Mouse (Mus musculus) intestine, postnatal 0 days (tissue): ENCODE data around the gene Spaca4. TPM values are rescaled to one million over a fixed set of nuclear protein-coding genes. Genes with fewer than 3 reads are reported as not detected.

Experiments used
- ATAC-seq: fragments of 200-750 bp; cut with Nextera tagmentation; 2 replicates; pipeline ENCODE4 v1.8.0; 2017; ENCODE audit warnings: mild to moderate bottlenecking, moderate TSS enrichment, moderate library complexity
- H3K27ac ChIP-seq: fragments of 300-500 bp; sonication (generic); 2 replicates; pipeline ENCODE4 v1.5.1; 2014; ENCODE audit warnings: mild to moderate bottlenecking, low read depth, low read length, moderate library complexity
- H3K27me3 ChIP-seq: fragments of 300-500 bp; sonication (generic); replicated peaks from 2 replicates; pipeline ENCODE4 v1.6.1; 2014; ENCODE audit warnings: low read length, mixed read lengths; ENCODE audit not compliant: control insufficient read depth, insufficient read depth
- H3K36me3 ChIP-seq: fragments of 300-500 bp; sonication (generic); 2 replicates; pipeline ENCODE4 v1.6.1; 2014; ENCODE audit warnings: mild to moderate bottlenecking, moderate library complexity; ENCODE audit not compliant: control insufficient read depth, insufficient read depth
- H3K4me1 ChIP-seq: fragments of 300-500 bp; sonication (generic); replicated peaks from 2 replicates; pipeline ENCODE4 v1.6.1; 2014; ENCODE audit warnings: antibody characterized with exemption, low read length, mixed read lengths; ENCODE audit not compliant: control insufficient read depth, insufficient read depth
- H3K4me2 ChIP-seq: fragments of 300-500 bp; sonication (generic); replicated peaks from 2 replicates; pipeline ENCODE4 v1.6.1; 2014; ENCODE audit warnings: low read depth, mild to moderate bottlenecking, moderate library complexity
- H3K4me3 ChIP-seq: fragments of 300-500 bp; sonication (generic); 2 replicates; pipeline ENCODE4 v1.5.1; 2014; ENCODE audit warnings: low read depth, low read length
- H3K9ac ChIP-seq: fragments of 300-500 bp; sonication (generic); 2 replicates; pipeline ENCODE4 v1.6.1; 2014; ENCODE audit warnings: mild to moderate bottlenecking, low read depth, low read length
- H3K9me3 ChIP-seq: fragments of 300-500 bp; sonication (generic); 2 replicates; pipeline ENCODE4 v1.6.1; 2016; ENCODE audit warnings: mixed run types; ENCODE audit not compliant: control insufficient read depth
- CTCF ChIP-seq: sonication (generic); IDR thresholded peaks from 2 replicates; pipeline ENCODE4 v1.5.1; 2016; ENCODE audit warnings: low read depth, mild to moderate bottlenecking, control low read depth, antibody characterized with exemption, moderate library complexity
- WGBS: fragments of 180-500 bp; shearing (Covaris S2); extraction: QIAGEN DNeasy Blood & Tissue Kit; methylation state at CpG from one replicate; pipeline ENCODE4 v1.1.7; 2014; 5-methylcytosine and 5-hydroxymethylcytosine counted together
- polyA plus RNA-seq: library from polyadenylated mRNA; unstranded; fragments of >200 nt; fragmentation: Nextera tagmentation; extraction: Ambion mirVana; gene quantifications from 2 replicates; pipeline ENCODE4 v1.2.1, GENCODE M21; 2015

The Spaca4 gene
- polyA plus RNA-seq, 1 experiment from 2014 or later = 0.17 TPM

DNA sequence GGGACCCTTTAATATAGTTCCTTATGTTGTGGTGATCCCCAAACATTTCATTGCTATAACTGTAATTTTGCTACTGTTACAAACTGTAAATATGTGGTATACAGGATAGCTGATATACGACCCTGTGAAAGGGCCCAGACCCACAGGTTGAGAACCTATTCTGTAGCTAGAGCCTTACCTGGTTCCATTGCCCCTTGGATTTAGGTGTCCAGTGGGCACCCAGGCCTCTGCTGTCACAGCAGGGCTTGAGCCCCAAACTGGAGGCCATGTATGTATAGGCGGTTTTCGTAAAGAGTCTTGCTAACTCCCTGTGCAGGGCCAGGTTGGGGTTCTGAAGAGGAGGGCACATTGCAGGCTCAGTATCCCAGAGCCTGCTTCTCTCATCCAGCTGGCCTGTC lies 9.2 kb downstream of the Spaca4 start:
- Histone ChIP-seq H3K4me1 (peaks cover 19% of the 10 kb centered on the region; the same call in 1 of the 2 replicates), H3K36me3 (peaks cover 38% of the 10 kb centered on the region), H3K9me3 (no peaks in the 10 kb centered on the region), H3K9ac (peak overlapping the region; percentile 79; the same call in 1 of the 2 replicates), H3K27me3 (no peaks in the 10 kb centered on the region), H3K27ac (no peak overlapping the region), H3K4me3 (peak overlapping the region; percentile 67; the same call in 1 of the 2 replicates), H3K4me2 (peak overlapping the region; percentile 88)
- TF ChIP-seq CTCF = no peak
- ATAC-seq = no peak
- 87% methylated on average over 3 of the region's 3 CpGs for WGBS

GRCm38 (mm10) chr7:45715741-45716459 lies 9.7 kb downstream of the Spaca4 start:
- WGBS = 76% methylated on average over 19 of the region's 19 CpGs
- peak overlapping the region; percentile 70 for H3K4me3 ChIP-seq
- H3K27me3 ChIP-seq = no peaks in the 10 kb centered on the region
- peak overlapping the region; percentile 99 for H3K27ac ChIP-seq
- H3K4me1 ChIP-seq = peaks cover 19% of the 10 kb centered on the region; the same call in 1 of the 2 replicates
- H3K4me2 ChIP-seq = peak overlapping the region; percentile 88
- no peak for TF ChIP-seq CTCF
- H3K36me3 ChIP-seq = peaks cover 39% of the 10 kb centered on the region
- H3K9ac ChIP-seq = 0 out of 2 replicates have a peak overlapping the region, but pooled peaks have one; percentile 17
- H3K9me3 ChIP-seq = no peaks in the 10 kb centered on the region
- ATAC-seq = no peak

DNA sequence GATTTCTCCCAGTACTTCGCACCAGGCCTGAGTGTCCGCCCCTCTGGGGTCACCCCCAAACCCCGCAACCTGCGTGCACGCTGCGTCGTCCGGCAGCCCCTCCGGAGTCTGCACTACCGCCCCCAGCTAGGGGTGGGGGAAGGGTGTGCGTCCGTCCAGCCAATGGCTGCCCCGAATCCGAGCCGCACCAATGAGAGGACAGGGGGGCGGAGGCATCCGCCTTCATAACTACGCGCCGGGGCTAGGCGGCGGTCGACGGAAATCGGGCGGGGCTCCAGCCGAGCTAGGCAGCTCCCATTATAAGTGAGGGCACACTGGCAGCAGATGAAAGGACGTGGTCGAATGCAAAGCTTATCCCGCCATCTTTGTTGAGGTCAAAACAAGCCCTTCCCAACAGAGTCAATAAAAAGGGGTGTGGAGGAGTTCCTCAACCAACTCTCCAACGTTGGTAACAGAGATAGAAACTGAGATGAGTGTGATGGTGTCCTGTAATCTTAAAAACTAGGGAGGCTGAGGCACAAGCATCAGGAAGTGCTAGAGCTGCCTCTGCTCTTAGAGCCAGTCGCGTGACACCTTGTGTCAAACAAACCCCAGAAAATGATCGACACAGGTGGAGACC lies 10.4 kb downstream of the Spaca4 start, which contains the start of gene Rpl18:
Gene Rpl18, plus strand, starts transcription at position 368 of the 619 bp plus-strand sequence.
- Histone ChIP-seq H3K36me3 (peaks cover 39% of the 10 kb centered on the region), H3K9me3 (no peaks in the 10 kb centered on the region), H3K27me3 (no peaks in the 10 kb centered on the region), H3K4me2 (peak within 1 kb of the TSS; percentile 88), H3K27ac (peak within 1 kb of the TSS; percentile 99), H3K9ac (peak within 1 kb of the TSS; percentile 86), H3K4me1 (peaks cover 21% of the 10 kb centered on the region; the same call in 1 of the 2 replicates), H3K4me3 (peak within 1 kb of the TSS; percentile 70)
- peak; percentile 76 for ATAC-seq
- 4% methylated on average over 34 of the region's 34 CpGs for WGBS
- 0 out of 2 replicates have a peak, but pooled peaks have one; percentile 20 for TF ChIP-seq CTCF

GRCm38 (mm10) chr7:45714630-45715089 lies 11.0 kb downstream of the Spaca4 start:
- Histone ChIP-seq H3K27ac (peak overlapping the region; percentile 99), H3K9me3 (no peaks in the 10 kb centered on the region), H3K27me3 (no peaks in the 10 kb centered on the region), H3K4me1 (peaks cover 26% of the 10 kb centered on the region; the same call in 1 of the 2 replicates), H3K9ac (peak overlapping the region; percentile 86), H3K4me2 (peak overlapping the region; percentile 88), H3K4me3 (peak overlapping the region; percentile 70), H3K36me3 (peaks cover 38% of the 10 kb centered on the region; the same call in 1 of the 2 replicates)
- ATAC-seq = peak; percentile 77
- TF ChIP-seq CTCF = no peak
- 5% methylated on average over 14 of the region's 14 CpGs for WGBS

DNA sequence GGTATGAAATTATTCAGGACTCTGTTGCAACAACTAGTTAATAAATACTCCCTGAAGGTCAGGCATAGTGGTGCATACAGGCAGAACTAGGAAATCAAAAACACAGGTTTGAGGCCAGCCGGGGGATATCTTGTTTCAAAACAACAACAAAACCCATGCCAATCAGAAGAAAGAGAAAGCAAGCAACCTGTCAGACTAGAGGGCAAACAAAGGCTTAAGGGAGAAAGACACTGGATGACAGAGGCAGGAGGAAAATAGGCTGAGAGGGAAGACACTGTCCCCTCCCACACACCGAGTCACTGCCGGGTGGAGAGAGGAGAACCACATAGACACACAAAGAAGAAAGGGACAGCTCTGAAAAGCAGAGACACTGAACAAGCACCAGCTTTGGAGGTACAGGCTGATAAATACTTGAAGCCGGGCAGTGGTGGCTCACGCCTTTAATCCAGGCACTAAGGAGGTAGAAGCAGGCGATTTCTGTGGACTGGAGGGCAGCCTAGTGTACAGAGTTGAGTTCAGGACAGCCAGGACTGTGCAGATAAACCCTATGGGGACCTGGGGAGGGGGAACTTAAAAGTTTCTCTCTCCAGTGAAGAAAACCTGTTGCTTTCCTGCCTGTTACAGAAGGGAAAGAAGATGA lies 11.6 kb downstream of the Spaca4 start:
- peaks cover 31% of the 10 kb centered on the region; the same call in 1 of the 2 replicates for H3K4me1 ChIP-seq
- no peaks in the 10 kb centered on the region for H3K9me3 ChIP-seq
- peak overlapping the region; percentile 70 for H3K4me3 ChIP-seq
- no peak for TF ChIP-seq CTCF
- no peak for ATAC-seq
- peak overlapping the region; percentile 88 for H3K4me2 ChIP-seq
- H3K9ac ChIP-seq = peak overlapping the region; percentile 86
- WGBS = 46% methylated on average over 6 of the region's 6 CpGs
- peaks cover 31% of the 10 kb centered on the region; the same call in 1 of the 2 replicates for H3K36me3 ChIP-seq
- H3K27me3 ChIP-seq = no peaks in the 10 kb centered on the region
- peak overlapping the region; percentile 99 for H3K27ac ChIP-seq

DNA sequence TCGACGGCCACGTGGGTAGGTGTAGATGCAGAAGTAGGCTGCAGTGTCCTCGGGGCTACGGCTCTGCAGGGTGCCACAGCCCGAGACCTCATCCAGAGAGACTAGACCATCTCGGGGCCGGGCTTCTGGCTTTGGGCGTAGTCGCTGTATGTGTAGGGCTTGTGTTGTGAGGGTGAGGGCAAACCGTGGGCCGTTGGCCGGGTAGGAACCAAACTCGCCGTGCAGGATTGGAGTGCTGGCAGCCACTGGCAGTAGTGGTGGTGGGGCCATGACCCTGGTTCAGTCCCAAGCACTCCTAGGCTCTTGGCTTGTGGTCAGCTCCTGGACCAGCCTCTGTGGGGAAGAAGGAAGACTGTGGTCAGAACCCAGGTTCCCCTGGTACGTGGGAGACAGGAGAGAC lies 12.2 kb downstream of the Spaca4 start:
- H3K9ac ChIP-seq = peak overlapping the region; percentile 86; the same call in 1 of the 2 replicates
- H3K27ac ChIP-seq = peak overlapping the region; percentile 99
- 59% methylated on average over 16 of the region's 16 CpGs for WGBS
- H3K4me2 ChIP-seq = peak overlapping the region; percentile 88
- TF ChIP-seq CTCF = no peak
- H3K36me3 ChIP-seq = peaks cover 31% of the 10 kb centered on the region; the same call in 1 of the 2 replicates
- H3K27me3 ChIP-seq = no peaks in the 10 kb centered on the region
- peaks cover 37% of the 10 kb centered on the region for H3K4me1 ChIP-seq
- H3K4me3 ChIP-seq = peak overlapping the region; percentile 70
- ATAC-seq = no peak
- H3K9me3 ChIP-seq = no peaks in the 10 kb centered on the region
